Mouse (Mus musculus): ENCODE measurements around the gene Spink8.

DNA sequence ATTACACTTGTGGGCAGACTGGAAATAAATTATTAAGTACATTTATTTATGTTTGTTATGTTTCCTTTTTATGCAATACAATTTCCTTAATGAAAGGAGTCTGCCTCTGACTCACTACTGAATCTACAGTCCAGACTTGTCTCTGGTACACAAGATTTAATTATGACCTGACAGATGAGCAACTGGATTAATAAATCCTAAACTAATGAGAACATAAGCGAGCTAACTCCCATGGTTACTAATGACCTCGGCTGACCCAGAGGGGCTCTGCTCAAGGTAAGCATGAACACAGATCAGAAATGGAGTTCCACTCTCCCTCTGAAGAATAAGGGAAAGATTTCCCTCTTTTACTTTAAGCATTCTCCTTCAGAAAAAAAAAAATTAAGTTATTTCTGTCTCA is 16.9 kb upstream of the Spink8 start:
- TF ChIP-seq POLR2A (IDR thresholded peaks at IDR 0.05; ENCODE audit: borderline replicate concordance, extremely low read depth, insufficient read depth, insufficient read length, poor library complexity, severe bottlenecking) (no peak), CTCF (IDR thresholded peaks at IDR 0.05; ENCODE audit: borderline replicate concordance, extremely low read depth, insufficient read depth, insufficient read length) (no peak)

All from brain, embryonic 14.5 days (tissue).